In the genomic region with DNA sequence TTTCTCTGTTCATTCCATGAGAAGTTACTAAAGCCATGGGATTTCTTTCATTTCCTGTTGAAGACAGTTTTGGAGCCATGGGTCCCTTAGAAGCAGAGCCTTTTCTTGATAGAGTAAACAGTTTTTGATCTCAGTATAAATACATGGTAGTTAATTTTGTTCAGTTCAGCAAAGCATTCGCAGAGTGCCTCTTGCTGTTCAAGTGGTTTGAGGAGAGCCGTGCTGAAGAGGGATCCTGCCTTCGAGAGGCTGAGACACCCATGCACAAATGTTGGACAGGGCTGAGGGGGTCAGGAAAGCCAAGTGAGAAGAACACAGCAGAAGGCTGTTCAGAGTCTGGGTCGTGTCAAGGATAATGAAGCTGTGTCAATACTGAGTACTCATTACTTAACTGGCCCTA, we compare ENCODE assay signal across 22 mouse cellular contexts. TPM values are rescaled to one million over a fixed set of nuclear protein-coding genes. Genes with fewer than 3 reads are reported as not detected.
"Had no signal": no experiment of that assay in that cellular context is flagged by ENCODE, and none has a peak within 500 bp of the region (broad histone marks: within the 10 kb centered on the region; RNA-seq: fewer than 3 reads in every experiment).

No protein-coding gene starts in this region.

- H3K36me3 ChIP-seq: neural tube, embryonic 12.5 days had no signal

- H3K9me3 ChIP-seq: intestine, embryonic 15.5 days; limb, embryonic 12.5 days; limb, embryonic 15.5 days; midbrain, embryonic 12.5 days; neural tube, embryonic 12.5 days; neural tube, embryonic 15.5 days had no signal

- H3K27me3 ChIP-seq: intestine, embryonic 15.5 days; limb, embryonic 12.5 days; limb, embryonic 15.5 days; midbrain, embryonic 12.5 days; neural tube, embryonic 12.5 days; neural tube, embryonic 15.5 days had no signal

- H3K9ac ChIP-seq: intestine, embryonic 15.5 days; limb, embryonic 12.5 days; limb, embryonic 15.5 days; liver, embryonic 14.5 days; liver, postnatal 0 days; midbrain, embryonic 12.5 days; neural tube, embryonic 12.5 days; neural tube, embryonic 15.5 days had no signal

- H3K4me1 ChIP-seq: midbrain, embryonic 12.5 days; neural tube, embryonic 12.5 days had no signal

- H3K27ac ChIP-seq: intestine, embryonic 15.5 days; limb, embryonic 12.5 days; limb, embryonic 15.5 days; liver, embryonic 14.5 days; macrophage; midbrain, embryonic 12.5 days; neural tube, embryonic 12.5 days; neural tube, embryonic 15.5 days; stomach, postnatal 0 days had no signal

- ATAC-seq: intestine, embryonic 15.5 days; liver, postnatal 0 days; midbrain, embryonic 16.5 days had no signal

- DNase-seq: kidney, adult 11 months; kidney, adult 9 months; kidney, postnatal 4 days; left cerebral cortex, postnatal 4 days; liver, postnatal 0 days; right cerebral cortex, adult 18-20 months; right cerebral cortex, postnatal 14 days; right cerebral cortex, postnatal 4 days; thymus, postnatal 25 days had no signal

- H3K4me3 ChIP-seq: intestine, embryonic 15.5 days; limb, embryonic 12.5 days; limb, embryonic 15.5 days; midbrain, embryonic 12.5 days; myocyte; neural tube, embryonic 12.5 days; neural tube, embryonic 15.5 days had no signal

- H3K4me2 ChIP-seq: intestine, embryonic 15.5 days; limb, embryonic 12.5 days; limb, embryonic 15.5 days; liver, embryonic 11.5 days; midbrain, embryonic 12.5 days; neural tube, embryonic 12.5 days; neural tube, embryonic 15.5 days had no signal

RNA-seq across cellular contexts. Expression of a gene that starts 32.5 kb away (rescaled TPM):
- total RNA-seq: monocyte, adult 5-6 weeks had no signal
